Mouse (Mus musculus) MEL (cell line): ENCODE results near the gene Cela2a. TPM values are rescaled to one million over a fixed set of nuclear protein-coding genes. Genes with fewer than 3 reads are reported as not detected.

Source experiments
- DNase-seq: peaks from one replicate; pipeline ENCODE4 v3.0.0; 2011; ENCODE audit warnings: low read depth, low spot score
- H3K27ac ChIP-seq: 2 replicates; pipeline ENCODE4 v1.5.1; 2012; ENCODE audit warnings: low read depth, mild to moderate bottlenecking, control low read depth, low read length, moderate library complexity; ENCODE audit not compliant: control insufficient read depth
- H3K27me3 ChIP-seq, 2 experiments: fragments of 150-350 bp in 1 of 2; sonication (generic) in 1 of 2; 2 replicates each; pipeline ENCODE4 v1.6.1; 2012; ENCODE audit warnings: low read length in 2 of 2, mild to moderate bottlenecking in 2 of 2, improper control_type of control experiment in 1 of 2, moderate library complexity in 1 of 2; ENCODE audit not compliant: insufficient read depth in 2 of 2, control insufficient read depth in 1 of 2
- H3K36me3 ChIP-seq, 2 experiments: 2 replicates each; pipeline ENCODE4 v1.6.1; 2012 to 2014; ENCODE audit warnings: low read length in 2 of 2, improper control_type of control experiment in 1 of 2, inconsistent platforms in 1 of 2, mild to moderate bottlenecking in 1 of 2; ENCODE audit not compliant: insufficient read depth in 2 of 2, control insufficient read depth in 1 of 2
- H3K4me1 ChIP-seq, 2 experiments: fragments of 150-350 bp in 1 of 2; sonication (generic) in 1 of 2; 2 replicates each; pipeline ENCODE4 v1.6.1; 2012; ENCODE audit warnings: low read length in 2 of 2, improper control_type of control experiment in 1 of 2, mild to moderate bottlenecking in 1 of 2; ENCODE audit not compliant: insufficient read depth in 2 of 2, control insufficient read depth in 1 of 2
- H3K4me3 ChIP-seq, 2 experiments: fragments of 150-350 bp in 1 of 2; sonication (generic) in 1 of 2; 2 replicates each; pipeline ENCODE4 v1.5.1; 2012; ENCODE audit warnings: low read depth in 2 of 2, low read length in 2 of 2, mild to moderate bottlenecking in 2 of 2, moderate library complexity in 2 of 2, control low read depth in 1 of 2, improper control_type of control experiment in 1 of 2; ENCODE audit not compliant: control insufficient read depth in 1 of 2, insufficient read depth in 1 of 2
- H3K79me2 ChIP-seq: 2 replicates; pipeline ENCODE4 v1.6.1; 2012; ENCODE audit warnings: mild to moderate bottlenecking, low read length, moderate library complexity; ENCODE audit not compliant: control insufficient read depth, poor library complexity, insufficient read depth
- H3K9ac ChIP-seq: 2 replicates; pipeline ENCODE4 v1.6.1; 2012; ENCODE audit warnings: low read depth, mild to moderate bottlenecking, control low read depth, low read length, moderate library complexity; ENCODE audit not compliant: control insufficient read depth, poor library complexity, severe bottlenecking
- H3K9me3 ChIP-seq: fragments of 150-350 bp; sonication (generic); replicated peaks from 2 replicates; pipeline ENCODE4 v1.6.1; 2012; ENCODE audit warnings: mild to moderate bottlenecking, low read length, improper control_type of control experiment, moderate library complexity; ENCODE audit not compliant: insufficient read depth
- BHLHE40 ChIP-seq: IDR thresholded peaks from 2 replicates; pipeline ENCODE4 v1.6.1; 2012; ENCODE audit warnings: low read depth, mild to moderate bottlenecking, inconsistent platforms, low read length, improper control_type of control experiment, borderline replicate concordance
- CHD1 ChIP-seq: IDR thresholded peaks from 2 replicates; pipeline ENCODE4 v1.6.1; 2012; ENCODE audit warnings: low read depth, mild to moderate bottlenecking, inconsistent platforms, low read length, improper control_type of control experiment
- CHD2 ChIP-seq: IDR thresholded peaks from 2 replicates; pipeline ENCODE4 v1.6.1; 2011; ENCODE audit warnings: low read length, improper control_type of control experiment
- CTCF ChIP-seq, 3 experiments: IDR thresholded peaks in 2 of 3; conservative IDR thresholded peaks in 1 of 3; 2 replicates each; pipeline ENCODE4 v1.5.1; 2011 to 2012; ENCODE audit warnings: low read length in 3 of 3, low read depth in 2 of 3, mild to moderate bottlenecking in 2 of 3, improper control_type of control experiment in 1 of 3, inconsistent platforms in 1 of 3, mixed read lengths in 1 of 3, moderate library complexity in 1 of 3; ENCODE audit not compliant: control insufficient read depth in 1 of 3, insufficient read depth in 1 of 3, poor library complexity in 1 of 3, severe bottlenecking in 1 of 3
- E2F4 ChIP-seq: IDR thresholded peaks from 2 replicates; pipeline ENCODE4 v1.6.1; 2011; ENCODE audit warnings: low read depth, low read length, improper control_type of control experiment, borderline replicate concordance
- ETS1 ChIP-seq: IDR thresholded peaks from 2 replicates; pipeline ENCODE4 v1.6.1; 2012; ENCODE audit warnings: low read depth, mild to moderate bottlenecking, inconsistent platforms, low read length, improper control_type of control experiment, moderate library complexity
- GABPA ChIP-seq: IDR thresholded peaks from 2 replicates; pipeline ENCODE4 v1.6.1; 2012; ENCODE audit warnings: low read depth, mild to moderate bottlenecking, inconsistent platforms, low read length, improper control_type of control experiment, moderate library complexity
- KAT2A ChIP-seq: conservative IDR thresholded peaks from 2 replicates; pipeline ENCODE4 v1.6.1; 2012; ENCODE audit warnings: low read depth, low read length, improper control_type of control experiment, inconsistent platforms
- MAFK ChIP-seq: IDR thresholded peaks from 2 replicates; pipeline ENCODE4 v1.6.1; 2011; ENCODE audit warnings: low read depth, mild to moderate bottlenecking, low read length, improper control_type of control experiment, borderline replicate concordance
- MAX ChIP-seq: IDR thresholded peaks from 2 replicates; pipeline ENCODE4 v1.6.1; 2011; ENCODE audit warnings: low read length, improper control_type of control experiment
- MEF2A ChIP-seq: IDR thresholded peaks from 2 replicates; pipeline ENCODE4 v1.6.1; 2014; ENCODE audit warnings: low read depth, mild to moderate bottlenecking, inconsistent platforms, low read length, improper control_type of control experiment; ENCODE audit not compliant: poor library complexity, insufficient replicate concordance, severe bottlenecking; ENCODE audit errors: extremely low read depth
- MXI1 ChIP-seq: IDR thresholded peaks from 2 replicates; pipeline ENCODE4 v1.6.1; 2011; ENCODE audit warnings: mild to moderate bottlenecking, low read depth, low read length, improper control_type of control experiment
- MYB ChIP-seq: IDR thresholded peaks from 2 replicates; pipeline ENCODE4 v1.6.1; 2011; ENCODE audit warnings: mild to moderate bottlenecking, low read depth, low read length, improper control_type of control experiment
- MYC ChIP-seq: IDR thresholded peaks from 2 replicates; pipeline ENCODE4 v1.6.1; 2011; ENCODE audit warnings: low read depth, mild to moderate bottlenecking, low read length, improper control_type of control experiment, moderate library complexity
- NRF1 ChIP-seq: IDR thresholded peaks from 2 replicates; pipeline ENCODE4 v1.6.1; 2014; ENCODE audit warnings: low read depth, mild to moderate bottlenecking, inconsistent platforms, low read length, improper control_type of control experiment, moderate library complexity; ENCODE audit not compliant: poor library complexity, insufficient read depth, severe bottlenecking
- POLR2A ChIP-seq, 2 experiments: IDR thresholded peaks; 2 replicates each; pipeline ENCODE4 v1.6.1; 2011 to 2012; ENCODE audit warnings: low read length in 2 of 2, mild to moderate bottlenecking in 2 of 2, control low read depth in 1 of 2, improper control_type of control experiment in 1 of 2, low read depth in 1 of 2, moderate library complexity in 1 of 2; ENCODE audit not compliant: control insufficient read depth in 1 of 2, insufficient read depth in 1 of 2, poor library complexity in 1 of 2
- RAD21 ChIP-seq: IDR thresholded peaks from 2 replicates; pipeline ENCODE4 v1.6.1; 2011; ENCODE audit warnings: mild to moderate bottlenecking, low read depth, low read length, improper control_type of control experiment
- SIN3A ChIP-seq: IDR thresholded peaks from 2 replicates; pipeline ENCODE4 v1.6.1; 2012; ENCODE audit warnings: low read length, improper control_type of control experiment, inconsistent platforms
- SMC3 ChIP-seq: IDR thresholded peaks from 2 replicates; pipeline ENCODE4 v1.6.1; 2011; ENCODE audit warnings: low read depth, low read length, improper control_type of control experiment
- TAL1 ChIP-seq: IDR thresholded peaks from 2 replicates; pipeline ENCODE4 v1.6.1; 2012; ENCODE audit warnings: mild to moderate bottlenecking, inconsistent platforms, low read length, moderate library complexity, mixed read lengths
- TCF12 ChIP-seq: IDR thresholded peaks from 2 replicates; pipeline ENCODE4 v1.6.1; 2014; ENCODE audit warnings: low read depth, mild to moderate bottlenecking, inconsistent platforms, low read length, improper control_type of control experiment, moderate library complexity
- UBTF ChIP-seq: IDR thresholded peaks from 2 replicates; pipeline ENCODE4 v1.6.1; 2012; ENCODE audit warnings: low read depth, mild to moderate bottlenecking, inconsistent platforms, low read length, improper control_type of control experiment, moderate library complexity, borderline replicate concordance; ENCODE audit not compliant: insufficient read depth
- USF1 ChIP-seq: IDR thresholded peaks from 2 replicates; pipeline ENCODE4 v1.6.1; 2014; ENCODE audit warnings: low read depth, mild to moderate bottlenecking, inconsistent platforms, low read length, improper control_type of control experiment, moderate library complexity
- USF2 ChIP-seq, 2 experiments: IDR thresholded peaks; 2 replicates each; pipeline ENCODE4 v1.6.1; 2011 to 2012; ENCODE audit warnings: improper control_type of control experiment in 2 of 2, low read length in 2 of 2, borderline replicate concordance in 1 of 2, inconsistent platforms in 1 of 2, low read depth in 1 of 2, mild to moderate bottlenecking in 1 of 2; ENCODE audit not compliant: insufficient read depth in 1 of 2
- ZC3H11A ChIP-seq: IDR thresholded peaks from 2 replicates; pipeline ENCODE4 v1.6.1; 2012; ENCODE audit warnings: low read depth, mild to moderate bottlenecking, inconsistent platforms, low read length, improper control_type of control experiment
- ZNF384 ChIP-seq: IDR thresholded peaks from 2 replicates; pipeline ENCODE4 v1.6.1; 2012; ENCODE audit warnings: low read depth, mild to moderate bottlenecking, inconsistent platforms, low read length, improper control_type of control experiment
- polyA plus RNA-seq, 2 experiments: library from polyadenylated mRNA; stranded (reverse) in 1 of 2; unstranded in 1 of 2; fragments of >175 nt in 1 of 2; fragments of >200 nt in 1 of 2; gene quantifications; 2 replicates each; pipeline versions ENCODE4 v1.2.1 to v1.2.4; 2012; ENCODE audit warnings: low replicate concordance in 2 of 2, low read depth in 1 of 2; ENCODE audit not compliant: insufficient read length in 2 of 2, insufficient read depth in 1 of 2, missing spikeins in 1 of 2
- total RNA-seq: library from RNA; depleted of rRNA; stranded (reverse); fragments of 300-350 nt; gene quantifications from 2 replicates; pipeline ENCODE4 v1.2.3, GENCODE M21; 2012

Gene Cela2a
- total and polyA plus RNA-seq, 3 experiments: not detected

- no peak overlapping the region for H3K27ac ChIP-seq
- H3K4me1 ChIP-seq: peaks cover 1 to 21% of the 10 kb centered on the region in 2 experiments; a peak in 3 of 4 replicates
- peak; percentile 60 for DNase-seq
These were observed 48.2 kb upstream of the Cela2a start for GRCm38 (mm10) chr4:141874111-141874600.

GRCm38 (mm10) chr4:141872977-141873376 is 47.0 kb upstream of the Cela2a start:
- peaks cover 1 to 21% of the 10 kb centered on the region in 2 experiments; a peak in 3 of 4 replicates for H3K4me1 ChIP-seq
- no peak for TF ChIP-seq NRF1
- no peak for TF ChIP-seq KAT2A
- TF ChIP-seq RAD21: no peak
- TF ChIP-seq GABPA: no peak
- TF ChIP-seq ZNF384: no peak
- TF ChIP-seq BHLHE40: no peak
- TF ChIP-seq MAFK: no peak
- no peak for TF ChIP-seq ETS1
- TF ChIP-seq CHD1: no peak
- no peak for TF ChIP-seq POLR2A (IDR thresholded peaks at IDR 0.05; ENCODE audit: control insufficient read depth in 1 of 2, insufficient read depth in 1 of 2, low read depth in 1 of 2, low read length in 2 of 2, poor library complexity in 1 of 2)
- no peak for TF ChIP-seq USF1
- no peak for TF ChIP-seq UBTF
- TF ChIP-seq MYC: no peak
- no peak for TF ChIP-seq E2F4
- TF ChIP-seq CHD2: no peak
- no peak for TF ChIP-seq MAX
- TF ChIP-seq TAL1: no peak
- TF ChIP-seq MEF2A: no peak
- TF ChIP-seq ZC3H11A: no peak
- TF ChIP-seq MYB: no peak
- DNase-seq: no peak
- no peaks in the 10 kb centered on the region for H3K9me3 ChIP-seq
- no peak overlapping the region; a peak in 1 of 4 replicates for H3K4me3 ChIP-seq
- no peak overlapping the region for H3K9ac ChIP-seq
- H3K27ac ChIP-seq: no peak overlapping the region
- peaks cover 0 to 12% of the 10 kb centered on the region in 2 experiments; a peak in 2 of 4 replicates for H3K36me3 ChIP-seq
- no peaks in the 10 kb centered on the region for H3K27me3 ChIP-seq
- H3K79me2 ChIP-seq: peaks cover 19% of the 10 kb centered on the region

More at GRCm38 (mm10) chr4:141874111-141874600, 48.2 kb upstream of the Cela2a start:
- peaks cover 19% of the 10 kb centered on the region for H3K79me2 ChIP-seq
- H3K9me3 ChIP-seq: no peaks in the 10 kb centered on the region
- H3K36me3 ChIP-seq: peaks cover 0 to 12% of the 10 kb centered on the region in 2 experiments; a peak in 2 of 4 replicates
- peak overlapping the region; percentile 95 for H3K9ac ChIP-seq
- H3K4me3 ChIP-seq: peak overlapping the region; percentile 65 to 95
- no peak for TF ChIP-seq USF2 (IDR thresholded peaks at IDR 0.05; ENCODE audit: borderline replicate concordance in 1 of 2, insufficient read depth in 1 of 2, low read depth in 1 of 2, low read length in 2 of 2)
- TF ChIP-seq MXI1: no peak
- no peak for TF ChIP-seq ZC3H11A
- no peak for TF ChIP-seq TCF12
- no peak for TF ChIP-seq SMC3
- TF ChIP-seq CTCF (IDR thresholded peaks at IDR 0.05 in 2 of 3, conservative IDR thresholded peaks at IDR 0.05 in 1 of 3; ENCODE audit: control insufficient read depth in 1 of 3, insufficient read depth in 1 of 3, low read depth in 2 of 3, low read length in 3 of 3, poor library complexity in 1 of 3, severe bottlenecking in 1 of 3): no peak
- no peak for TF ChIP-seq UBTF
- no peak for TF ChIP-seq SIN3A
- H3K27me3 ChIP-seq: 0 out of 4 replicates have a peak, but pooled peaks cover 0 to 2% of the 10 kb centered on the region in 2 experiments
